Mouse (Mus musculus): ENCODE data around the gene Mvb12a.
"Not testable (repeated sequence)": the region's sequence is repeated elsewhere in the genome, so short reads cannot be mapped to it uniquely, and the experiment has no call there.

Gene Mvb12a

DNA sequence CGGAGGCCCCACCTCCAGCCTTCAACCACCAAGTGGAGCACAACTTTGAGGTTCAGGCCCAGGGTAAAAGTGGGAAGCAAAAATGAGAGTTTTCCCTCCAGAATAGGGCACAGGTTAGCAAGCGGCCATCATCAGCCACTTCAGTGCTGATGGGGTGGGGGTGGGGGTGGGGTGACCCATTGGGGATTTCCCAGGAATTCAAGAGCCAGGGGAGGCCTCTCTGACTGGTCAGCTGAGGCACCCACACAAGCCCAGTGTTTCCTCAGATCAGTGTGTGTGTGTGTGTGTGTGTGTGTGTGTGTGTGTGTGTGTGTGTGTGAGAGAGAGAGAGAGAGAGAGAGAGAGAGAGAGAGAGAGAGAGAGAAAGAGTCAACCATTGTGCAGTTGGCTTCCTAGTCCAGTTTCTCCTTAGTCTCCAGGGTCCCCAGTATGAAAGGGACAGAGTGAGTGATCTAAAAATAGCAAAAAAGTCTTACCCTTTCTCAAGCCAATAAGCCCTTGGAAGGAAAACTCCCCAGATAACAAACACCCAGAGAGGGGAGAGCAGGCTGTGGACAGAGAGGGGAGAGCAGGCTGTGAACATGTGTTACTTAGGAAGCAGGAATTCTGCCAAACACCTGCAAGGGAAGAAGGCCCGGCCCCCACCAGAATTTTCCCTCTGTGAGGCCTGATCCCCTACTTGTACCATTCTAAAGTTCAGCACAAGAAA, 15.4 kb upstream of the Mvb12a start:
- DNase-seq (ENCODE audit: low spot score): no peak

DNA sequence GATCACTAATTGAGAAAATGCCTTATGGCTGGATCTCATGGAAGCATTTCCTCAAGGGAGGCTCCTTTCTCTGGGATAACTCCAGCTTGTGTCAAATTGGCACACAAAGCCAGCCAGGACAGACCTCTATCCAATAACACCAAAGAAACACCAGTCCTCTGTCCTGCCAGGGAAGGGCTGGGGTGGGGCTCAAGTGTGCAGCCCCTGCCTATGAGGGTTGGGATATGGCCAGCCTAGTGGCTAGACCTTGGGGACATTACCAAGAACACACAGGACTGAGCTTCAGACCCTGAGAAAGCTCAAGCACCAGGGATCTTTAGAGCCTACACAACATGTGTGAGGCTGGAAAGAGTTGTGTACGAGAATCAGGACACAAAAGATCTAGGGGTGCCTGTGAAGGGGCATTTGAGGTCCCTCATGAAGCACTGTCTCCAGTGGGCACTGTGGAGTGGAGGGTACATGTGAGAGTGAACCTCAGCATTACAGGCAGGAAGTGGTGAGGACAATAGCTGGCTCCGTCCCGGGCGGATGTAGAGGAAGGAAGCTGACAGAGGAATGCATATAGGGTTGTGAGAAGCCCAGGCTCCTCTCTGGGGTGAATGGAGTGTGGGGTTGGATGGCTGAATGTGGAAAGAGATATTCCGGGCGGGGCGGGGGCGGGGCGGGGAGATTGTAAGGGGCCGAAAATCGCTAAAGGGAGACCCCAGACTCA, 14.2 kb upstream of the Mvb12a start:
- no peak for DNase-seq (ENCODE audit: low spot score)

DNA sequence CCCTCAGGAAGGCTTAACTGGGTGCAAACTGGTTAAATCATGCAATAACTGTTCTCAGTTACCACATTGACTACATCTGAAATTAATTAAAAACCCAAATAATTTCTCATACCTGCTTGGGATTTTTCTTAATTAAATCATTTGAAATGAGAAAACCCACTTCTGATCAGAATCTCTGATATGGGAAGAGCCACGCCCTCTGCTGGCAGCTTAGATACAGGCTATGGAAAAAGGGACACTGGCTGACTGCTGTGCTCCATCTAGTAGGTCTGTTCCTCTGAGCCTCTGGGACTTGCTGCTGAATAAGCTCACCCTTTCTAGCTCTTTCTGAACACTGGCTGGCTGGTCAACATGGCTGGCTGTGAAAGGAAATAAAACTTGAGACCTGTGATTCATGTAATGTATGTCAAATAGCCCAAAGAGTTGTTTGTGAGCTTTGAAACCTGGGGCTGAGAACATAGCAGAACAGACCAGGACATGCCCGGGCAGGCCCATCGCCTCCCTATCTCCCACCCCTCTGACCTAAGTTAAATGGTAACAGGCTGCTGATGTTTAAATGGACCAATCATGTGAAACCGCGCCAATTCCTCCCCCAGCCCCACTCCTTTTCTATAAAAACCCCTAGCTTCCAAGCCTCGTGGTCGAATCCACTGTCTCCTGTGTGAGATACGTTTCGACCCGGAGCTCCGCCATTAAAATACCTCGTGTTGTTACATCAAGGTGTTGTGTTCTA, 11.8 kb upstream of the Mvb12a start:
- not testable (repeated sequence) for DNase-seq (ENCODE audit: low spot score)

DNA sequence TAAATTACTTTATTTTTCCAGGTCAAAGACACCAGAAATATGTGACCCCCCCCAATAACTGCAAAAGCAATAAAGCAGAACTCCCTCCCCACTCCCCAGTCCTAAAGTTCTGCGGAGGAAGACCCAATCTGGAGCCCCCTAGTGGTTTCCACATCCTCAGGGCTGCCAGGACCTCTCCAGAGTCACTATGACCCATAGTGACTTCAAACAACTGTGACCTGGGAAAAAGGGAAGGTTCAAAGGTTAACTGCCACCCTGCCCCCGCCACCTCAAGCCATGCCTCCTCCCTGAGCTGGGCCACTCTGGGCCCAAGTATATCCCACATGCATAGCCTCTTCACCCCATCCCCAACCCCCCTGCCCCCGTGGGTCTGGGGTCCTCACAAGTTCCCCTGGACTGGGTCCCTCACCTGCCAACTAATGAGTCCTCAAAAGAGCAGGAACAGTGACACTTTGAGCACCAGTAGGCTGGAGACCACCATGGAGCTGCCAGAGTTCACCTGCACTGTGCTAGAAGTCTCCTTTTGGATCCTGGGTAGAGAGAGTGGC, 8.4 kb upstream of the Mvb12a start:
- no peak for DNase-seq (ENCODE audit: low spot score)

DNA sequence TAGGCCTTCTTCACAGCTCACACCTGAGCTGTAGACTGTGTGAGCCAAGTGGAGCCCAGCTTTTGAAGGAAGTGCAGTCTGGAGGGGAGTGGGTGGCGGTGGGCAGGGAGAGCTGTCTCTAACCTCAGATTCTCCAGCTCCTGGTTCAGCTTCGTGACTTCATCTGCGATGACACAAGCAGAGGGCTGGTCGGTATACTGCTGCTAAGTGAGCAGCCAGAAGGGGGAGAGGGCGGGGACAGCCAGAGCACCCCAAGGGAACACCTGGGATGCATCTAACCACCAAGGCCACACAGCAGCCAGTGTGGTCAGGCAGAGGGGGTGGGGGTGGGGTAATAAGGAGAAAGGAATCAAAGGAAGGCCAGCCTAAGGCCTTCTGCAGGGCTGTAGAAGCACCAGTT, 7.1 kb upstream of the Mvb12a start:
- peak; percentile 49 for DNase-seq (ENCODE audit: low spot score)

DNA sequence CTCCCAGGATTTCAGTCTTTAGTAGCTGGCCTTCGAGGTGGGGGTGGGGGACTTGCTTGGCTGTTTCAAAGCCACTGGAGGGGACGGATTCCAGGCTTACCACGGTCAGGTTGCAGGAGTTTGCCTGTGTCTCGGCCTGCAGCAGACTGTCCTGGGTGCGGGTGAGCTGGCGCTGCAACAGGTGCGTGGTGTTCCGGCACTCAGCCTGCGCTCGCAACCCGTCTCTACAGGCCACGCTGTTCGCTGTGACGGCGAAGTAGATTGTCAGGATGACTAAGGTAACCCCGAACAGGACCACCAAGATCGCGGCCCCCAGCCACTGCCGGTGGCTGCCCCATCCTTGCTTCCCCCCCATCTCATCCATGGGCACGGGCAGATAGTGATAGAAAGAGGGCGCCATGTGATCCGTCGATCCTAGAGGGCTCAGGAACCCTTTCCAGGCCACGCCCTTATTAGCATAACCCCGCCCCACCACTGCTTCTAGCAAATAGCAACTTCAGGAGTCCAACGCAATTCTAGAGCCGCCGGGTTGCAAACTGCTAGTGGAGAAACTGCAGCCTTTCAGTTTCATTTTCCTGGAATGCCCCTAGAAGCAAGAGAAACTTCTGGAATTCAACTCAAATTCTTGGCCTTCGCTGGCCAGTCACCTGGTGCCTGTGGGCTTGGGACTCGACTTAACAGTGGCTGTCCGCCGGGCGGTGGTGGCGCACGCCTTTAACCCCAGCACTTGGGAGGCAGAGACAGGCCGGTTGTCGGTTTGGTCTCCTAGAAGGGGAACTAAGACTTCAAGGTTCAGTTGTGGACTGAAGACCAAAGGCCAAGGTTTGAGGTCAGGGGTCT, 5.5 kb upstream of the Mvb12a start, which contains the start of gene Bst2:
TSS of gene Bst2 (minus strand) at position 429 of the 840 bp plus-strand sequence.
- DNase-seq (ENCODE audit: low spot score): peak; percentile 89

DNA sequence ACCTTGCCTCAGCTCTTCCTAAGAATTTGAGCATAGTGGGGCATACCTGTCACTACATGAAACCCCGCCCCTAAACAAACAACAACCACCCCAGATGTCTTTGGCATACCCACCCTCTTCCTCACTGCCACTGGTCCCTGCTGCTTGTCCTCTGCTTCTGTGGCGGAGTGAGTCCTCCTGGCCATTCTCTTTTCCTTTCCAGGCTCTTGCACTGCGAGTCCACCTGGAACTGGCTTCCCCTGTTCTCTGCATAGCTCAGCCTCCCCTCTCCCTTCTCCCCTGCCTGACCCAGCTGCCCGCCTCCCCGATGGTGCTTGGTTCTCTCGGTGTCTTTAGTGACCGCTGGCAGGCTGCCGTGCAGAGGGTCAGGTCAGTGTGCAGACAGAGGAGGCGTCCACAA, 1.0 kb downstream of the Mvb12a start:
- DNase-seq (ENCODE audit: low spot score): no peak

DNA sequence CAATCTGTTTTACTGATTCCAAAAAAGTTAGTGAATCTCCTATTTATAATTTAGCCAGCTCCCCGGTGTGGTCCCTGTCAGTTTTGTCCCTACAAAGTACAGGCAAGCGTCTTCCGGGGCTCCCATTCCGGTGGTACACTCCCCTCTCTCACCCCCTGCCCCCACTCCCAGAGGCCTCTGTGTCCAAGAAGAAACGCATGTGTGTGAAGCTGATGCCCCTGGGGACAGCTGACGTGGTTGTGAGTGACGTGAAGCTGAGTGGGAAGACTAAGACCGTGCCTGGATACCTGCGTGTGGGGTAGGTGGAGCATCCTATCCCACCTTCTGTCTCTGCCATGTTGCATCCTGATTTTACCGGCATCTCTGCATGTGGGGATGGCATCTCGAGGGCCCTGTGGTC, 2.3 kb downstream of the Mvb12a start:
- DNase-seq (ENCODE audit: low spot score): no peak

DNA sequence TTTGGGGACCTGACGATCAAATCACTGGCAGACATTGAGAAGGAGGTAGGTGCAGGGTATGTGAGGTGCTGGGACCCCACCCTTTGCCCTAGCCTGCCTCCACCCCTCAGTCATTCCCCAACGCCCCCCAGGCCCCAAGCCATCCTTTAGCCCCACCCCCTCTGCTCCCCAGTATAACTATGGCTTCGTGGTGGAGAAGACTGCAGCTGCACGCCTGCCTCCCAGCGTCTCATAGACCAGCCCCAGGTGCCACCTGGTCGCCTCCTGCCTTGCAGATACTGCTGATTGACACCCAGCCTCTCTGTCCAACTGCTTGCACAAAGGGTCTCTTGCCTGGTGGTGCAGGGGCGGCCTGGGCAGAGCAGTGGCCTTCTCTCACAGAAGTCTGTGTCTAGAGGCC, 4.9 kb downstream of the Mvb12a start:
- no peak for DNase-seq (ENCODE audit: low spot score)

DNA sequence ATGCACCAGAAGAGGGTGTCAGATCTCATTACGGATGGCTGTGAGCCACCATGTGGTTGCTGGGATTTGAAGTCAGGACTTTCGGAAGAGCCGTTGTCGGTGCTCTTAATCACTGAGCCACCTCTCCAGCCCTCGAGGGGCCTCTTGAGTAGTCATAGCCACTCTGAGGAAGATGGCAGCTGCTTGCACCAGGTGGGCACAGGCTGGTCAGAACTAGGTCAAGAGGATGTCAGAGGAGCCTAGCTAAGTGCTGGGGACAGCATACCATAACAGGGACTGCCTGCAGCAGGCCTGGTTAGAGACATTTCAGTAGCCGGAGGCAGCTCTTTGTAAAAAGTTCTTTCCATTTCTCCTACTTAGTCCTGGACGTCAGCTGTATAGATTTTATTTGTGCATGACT, 8.0 kb downstream of the Mvb12a start:
- no peak for DNase-seq (ENCODE audit: low spot score)

DNA sequence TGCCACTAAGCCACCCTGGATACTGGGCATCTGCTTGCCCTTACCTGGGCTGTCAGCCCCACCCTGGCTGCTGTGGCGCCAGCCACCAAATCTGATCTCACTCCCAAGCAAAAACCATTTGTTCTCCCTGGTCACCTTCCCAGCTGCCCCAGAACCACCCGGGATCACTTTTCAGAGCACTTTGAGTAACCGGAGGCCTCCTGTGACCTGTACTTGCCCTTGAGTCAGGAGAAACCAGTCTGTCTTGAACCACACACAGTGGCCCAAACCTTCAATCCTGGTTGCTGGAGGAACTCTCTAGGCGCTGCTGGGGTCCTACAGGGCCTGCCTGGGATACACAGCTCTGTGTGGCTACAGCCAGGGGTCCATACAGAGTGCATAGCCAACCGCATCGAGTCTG, 10.0 kb downstream of the Mvb12a start:
- no peak for DNase-seq (ENCODE audit: low spot score)

DNA sequence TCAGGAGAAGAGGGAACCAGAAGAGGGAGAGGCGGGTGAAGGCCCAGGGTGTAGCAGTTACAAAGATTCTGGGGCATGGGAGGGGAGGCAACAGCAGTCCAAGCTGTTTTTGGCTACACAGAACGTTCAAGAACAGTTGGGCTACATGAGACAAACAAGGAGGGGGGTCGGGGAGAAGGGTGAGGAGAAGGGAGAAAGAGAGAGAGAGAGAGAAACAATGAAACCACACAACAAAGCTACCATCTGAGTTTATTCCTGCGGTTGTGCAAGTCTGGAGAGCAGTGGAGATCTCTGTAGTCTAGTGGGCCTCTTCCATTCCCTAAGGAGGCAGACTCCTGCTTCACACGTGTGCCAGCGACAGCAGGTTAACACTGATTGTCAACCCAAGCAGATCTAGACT, 11.3 kb downstream of the Mvb12a start:
- no peak for DNase-seq (ENCODE audit: low spot score)

DNA sequence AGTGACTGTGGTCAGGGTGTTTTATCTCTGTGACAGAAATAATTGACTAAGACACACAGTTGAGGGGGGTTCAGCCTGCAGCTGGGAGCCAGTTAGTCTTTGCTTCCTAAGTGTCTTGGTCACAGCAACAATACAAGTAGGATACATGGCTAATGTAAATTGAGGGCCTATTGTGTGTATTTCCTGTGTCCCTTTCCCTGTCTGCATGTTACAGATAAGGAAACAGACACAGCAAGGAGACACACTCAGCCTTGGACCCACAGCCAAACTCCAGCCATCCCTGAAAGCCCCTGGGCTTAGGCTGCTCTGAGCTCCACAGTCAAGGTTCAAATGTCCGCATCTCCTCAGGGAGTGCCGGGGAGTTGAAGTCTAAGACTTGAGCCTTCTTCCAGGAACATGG, 11.9 kb downstream of the Mvb12a start:
- no peak for DNase-seq (ENCODE audit: low spot score)

DNA sequence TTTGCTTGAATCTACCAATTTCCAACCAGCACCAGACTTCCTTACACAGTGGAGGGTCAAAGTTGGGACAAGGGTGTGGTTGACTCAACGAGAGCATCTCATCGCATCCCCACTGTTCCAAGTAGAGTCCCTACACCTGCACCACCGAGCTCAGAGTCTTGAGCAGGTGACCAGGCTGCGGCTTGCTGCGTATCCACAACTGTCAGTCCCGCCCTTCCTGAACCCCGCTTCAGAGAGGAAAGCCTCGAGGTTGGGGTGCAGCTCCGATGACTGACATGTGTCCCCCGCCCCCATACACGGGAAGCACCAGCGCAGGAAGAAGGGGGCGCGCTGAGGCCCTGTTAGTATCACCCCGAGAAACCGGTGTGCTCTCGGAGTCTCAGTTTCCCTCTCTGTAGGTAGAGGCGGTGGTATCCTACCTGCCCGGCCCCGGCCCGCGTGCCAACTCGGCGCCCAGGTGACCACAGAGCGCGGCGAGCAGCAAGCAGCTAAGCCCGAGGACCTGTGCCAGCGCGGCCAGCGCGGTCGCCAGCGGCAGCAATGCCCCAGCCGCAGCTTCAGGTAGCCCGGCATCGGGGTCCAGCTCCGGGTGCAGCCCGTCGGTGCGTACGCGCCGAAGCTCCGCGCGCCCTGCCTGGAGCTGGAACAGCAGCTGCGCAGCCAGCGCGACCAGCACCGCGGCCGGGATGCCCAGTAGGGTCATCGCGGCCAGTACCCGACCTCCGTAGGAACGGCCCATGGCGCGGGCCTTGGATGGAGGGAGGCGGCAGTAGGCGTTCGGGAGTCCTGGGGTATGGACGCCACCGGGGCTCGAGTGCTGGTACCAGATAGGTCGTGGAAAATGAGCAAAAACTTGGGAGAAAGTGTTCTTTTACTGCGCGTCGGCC, 15.6 kb downstream of the Mvb12a start, which contains the start of gene Tmem221:
TSS of gene Tmem221 (minus strand) at position 801 of the 887 bp plus-strand sequence.
- DNase-seq (ENCODE audit: low spot score): no peak

DNA sequence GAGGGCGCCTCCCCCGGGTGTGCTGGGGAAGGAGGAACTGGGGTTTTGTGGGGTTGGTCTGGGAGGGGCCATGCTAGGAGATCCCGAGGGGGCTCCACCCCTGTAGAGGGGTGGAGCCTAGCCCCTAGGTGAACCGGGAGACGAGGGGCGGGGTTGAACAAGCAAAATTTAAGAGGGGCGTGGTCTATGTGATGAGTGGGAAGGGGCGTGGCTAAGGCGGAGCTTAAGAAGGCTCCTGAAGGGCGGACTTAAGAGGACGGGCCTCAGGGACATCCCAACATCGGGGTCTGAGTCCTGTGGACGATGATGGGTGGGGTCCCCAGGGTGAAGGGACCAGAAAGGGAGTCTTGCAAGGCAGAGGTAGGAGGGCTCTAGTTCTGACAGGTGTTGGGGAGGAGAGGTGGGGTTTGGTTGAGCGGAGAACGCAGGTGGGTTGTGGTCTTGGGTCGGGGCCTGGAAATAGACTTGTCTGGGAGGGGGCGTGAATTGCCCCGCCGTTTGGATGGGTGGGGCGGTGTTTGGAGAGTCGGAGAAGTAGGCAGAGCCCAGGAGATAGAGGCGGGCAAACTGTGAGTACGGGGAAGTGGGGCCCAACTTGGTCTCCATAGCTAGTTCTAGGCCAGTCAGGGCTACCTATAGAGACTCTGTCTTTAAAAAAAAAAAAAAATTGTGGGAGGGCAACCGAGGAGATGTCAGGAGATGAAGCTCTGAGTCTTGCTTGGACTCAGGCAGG, 16.4 kb downstream of the Mvb12a start:
- DNase-seq (ENCODE audit: low spot score): peak; percentile 83

DNA sequence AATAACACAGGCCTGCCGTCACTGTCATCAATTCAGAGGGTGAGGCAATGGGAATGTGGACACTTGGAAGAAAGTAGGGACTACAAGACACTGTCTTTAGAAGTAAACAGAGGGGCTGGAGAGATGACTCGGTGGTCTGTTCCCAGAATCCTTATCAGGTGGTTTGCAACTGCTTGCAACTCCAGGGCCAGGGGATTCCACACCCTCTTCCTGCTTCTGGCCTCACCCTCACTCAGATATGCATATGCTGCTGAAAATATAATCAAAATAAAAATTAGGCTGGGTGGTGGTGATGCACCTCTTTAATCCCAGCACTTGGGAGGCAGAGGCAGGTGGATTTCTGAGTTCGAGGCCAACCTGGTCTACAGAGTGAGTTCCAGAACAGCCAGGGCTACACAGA, 17.3 kb downstream of the Mvb12a start:
- no peak for DNase-seq (ENCODE audit: low spot score)

DNA sequence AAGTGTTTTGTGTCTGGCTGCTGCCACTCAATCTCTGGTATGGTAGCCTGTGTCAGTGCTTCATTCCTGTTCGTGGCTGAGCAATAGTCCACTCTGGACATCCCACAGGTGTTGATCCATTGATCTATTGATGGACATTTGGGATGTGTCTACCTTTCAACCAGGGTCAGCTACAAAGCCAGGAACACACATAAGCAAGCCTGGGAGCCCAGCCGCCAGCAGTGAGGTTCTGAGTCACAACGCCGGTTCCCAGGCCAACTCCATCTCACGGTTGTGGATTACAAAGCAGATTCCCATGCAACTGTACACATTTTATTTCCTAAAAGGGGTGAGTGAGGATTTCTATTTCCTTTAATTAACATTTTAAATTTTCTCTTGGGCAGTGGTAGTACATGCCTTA, 18.0 kb downstream of the Mvb12a start:
- DNase-seq (ENCODE audit: low spot score): no peak

DNA sequence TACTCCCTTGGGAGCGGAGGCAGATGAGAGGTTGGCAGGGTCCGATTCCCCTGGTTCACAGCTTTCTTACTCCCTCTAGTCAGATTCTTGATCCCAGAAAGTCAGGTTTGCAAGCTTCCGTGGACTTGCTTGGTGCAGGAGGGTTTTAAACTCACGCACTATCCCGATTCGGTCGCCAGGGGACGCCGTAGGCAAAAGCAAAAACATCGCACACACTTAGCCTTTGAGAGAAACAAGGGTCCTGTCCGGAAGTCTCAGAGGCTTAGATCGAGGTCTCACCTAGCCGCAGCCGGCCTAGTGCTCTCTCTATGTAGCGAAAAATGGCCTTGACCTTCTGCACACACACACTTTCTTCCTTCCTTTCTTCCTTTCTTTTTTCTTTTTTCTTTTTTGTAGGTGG, 18.7 kb downstream of the Mvb12a start:
- DNase-seq (ENCODE audit: low spot score): no peak

DNA sequence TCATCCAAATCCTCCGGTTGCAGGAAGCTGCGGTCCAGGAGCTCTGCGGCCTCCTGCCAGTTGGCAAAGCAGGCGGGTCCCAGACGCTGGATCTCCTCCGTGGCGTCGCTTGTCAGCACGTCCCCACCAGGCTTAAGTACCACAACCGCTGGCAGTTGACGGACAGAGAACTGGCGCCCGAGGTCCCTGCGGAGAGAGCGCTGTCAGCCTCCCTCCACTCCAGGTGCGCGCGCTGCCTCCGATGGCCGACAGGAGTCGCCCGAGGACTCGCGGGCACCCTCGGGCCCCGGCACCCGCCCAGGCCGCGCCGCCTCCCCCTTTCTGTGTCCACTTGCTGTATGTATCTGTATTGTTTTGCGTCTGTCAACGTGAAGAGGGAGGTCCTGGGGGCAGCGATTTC, 20.0 kb downstream of the Mvb12a start:
- peak; percentile 67 for DNase-seq (ENCODE audit: low spot score)

DNA sequence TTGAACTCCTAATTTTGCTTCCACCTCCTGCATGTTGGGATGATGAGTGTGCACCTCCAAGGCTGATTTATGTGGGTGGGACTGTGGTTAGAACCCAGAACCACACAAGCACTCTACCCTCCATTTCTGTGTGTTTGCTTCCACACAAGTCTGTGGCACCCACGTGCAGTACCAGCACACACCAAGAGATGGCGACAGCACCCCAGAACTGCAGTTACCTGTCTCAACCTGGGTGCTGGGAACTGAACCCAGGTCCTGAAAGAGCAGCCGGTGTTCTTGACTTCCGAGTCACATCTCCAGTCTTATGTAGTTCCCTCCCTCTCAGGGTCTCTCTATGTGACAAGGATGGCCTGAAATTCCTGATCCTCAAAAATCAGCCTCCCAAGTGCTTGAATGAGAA, 21.3 kb downstream of the Mvb12a start:
- no peak for DNase-seq (ENCODE audit: low spot score)

Measured in ovary, adult 18-20 months (tissue).